Mouse (Mus musculus) liver, embryonic 15.5 days (tissue): ENCODE results near the gene Castor2. TPM values are rescaled to one million over a fixed set of nuclear protein-coding genes. Genes with fewer than 3 reads are reported as not detected.

Experiments used
- ATAC-seq: fragments of 200-750 bp; cut with Nextera tagmentation; 2 replicates; pipeline ENCODE4 v1.8.0; 2017; ENCODE audit warnings: moderate number of reproducible peaks, mild to moderate bottlenecking, moderate library complexity; ENCODE audit not compliant: insufficient read depth
- H3K27ac ChIP-seq: fragments of 300-500 bp; sonication (generic); replicated peaks from 2 replicates; pipeline ENCODE4 v1.5.1; 2015; ENCODE audit warnings: mild to moderate bottlenecking, inconsistent platforms
- H3K27me3 ChIP-seq: fragments of 300-500 bp; sonication (generic); 2 replicates; pipeline ENCODE4 v1.6.1; 2015; ENCODE audit warnings: mild to moderate bottlenecking, inconsistent platforms
- H3K36me3 ChIP-seq: fragments of 300-500 bp; sonication (generic); replicated peaks from 2 replicates; pipeline ENCODE4 v1.6.1; 2015; ENCODE audit warnings: moderate library complexity, mild to moderate bottlenecking, inconsistent platforms
- H3K4me1 ChIP-seq: fragments of 300-500 bp; sonication (generic); replicated peaks from 2 replicates; pipeline ENCODE4 v1.6.1; 2015; ENCODE audit warnings: inconsistent platforms
- H3K4me2 ChIP-seq: fragments of 300-500 bp; sonication (generic); 2 replicates; pipeline ENCODE4 v1.6.1; 2015; ENCODE audit warnings: moderate library complexity, mild to moderate bottlenecking, inconsistent platforms
- H3K4me3 ChIP-seq: fragments of 300-500 bp; sonication (generic); replicated peaks from 2 replicates; pipeline ENCODE4 v1.5.1; 2015; ENCODE audit warnings: mild to moderate bottlenecking, inconsistent platforms
- H3K9ac ChIP-seq: fragments of 300-500 bp; sonication (generic); 2 replicates; pipeline ENCODE4 v1.6.1; 2015; ENCODE audit warnings: moderate library complexity, mild to moderate bottlenecking, inconsistent platforms
- H3K9me3 ChIP-seq: fragments of 300-500 bp; sonication (generic); replicated peaks from 2 replicates; pipeline ENCODE4 v1.6.1; 2016; ENCODE audit warnings: inconsistent platforms
- WGBS: fragments of 180-500 bp; shearing (Covaris S2); methylation state at CpG from one replicate; pipeline ENCODE4 v1.1.7; 2015; ENCODE audit warnings: mixed read lengths; ENCODE audit not compliant: insufficient replicate concordance; 5-methylcytosine and 5-hydroxymethylcytosine counted together
- polyA plus RNA-seq: library from polyadenylated mRNA; unstranded; fragments of >200 nt; fragmentation: Nextera tagmentation; extraction: Ambion mirVana; gene quantifications from 2 replicates; pipeline ENCODE4 v1.2.1, GENCODE M21; 2015

Castor2 gene
- polyA plus RNA-seq, 1 experiment from 2014 or later: 0.45 TPM

- Histone ChIP-seq H3K4me1 (no peaks in the 10 kb centered on the region), H3K9ac (no peak overlapping the region), H3K4me2 (no peak overlapping the region), H3K9me3 (no peaks in the 10 kb centered on the region), H3K27ac (no peak overlapping the region), H3K36me3 (no peaks in the 10 kb centered on the region; the same call in 1 of the 2 replicates), H3K27me3 (no peaks in the 10 kb centered on the region), H3K4me3 (no peak overlapping the region)
- 41% methylated on average over 8 of the region's 8 CpGs for WGBS
- ATAC-seq: no peak
Measured at GRCm38 (mm10) chr5:134105829-134106228, 6.3 kb downstream of the Castor2 start.

- Histone ChIP-seq H3K4me3 (no peak overlapping the region), H3K27me3 (no peaks in the 10 kb centered on the region), H3K4me2 (no peak overlapping the region), H3K27ac (no peak overlapping the region), H3K9me3 (no peaks in the 10 kb centered on the region), H3K9ac (no peak overlapping the region), H3K4me1 (no peaks in the 10 kb centered on the region), H3K36me3 (no peaks in the 10 kb centered on the region)
- 55% methylated on average over 5 of the region's 5 CpGs for WGBS
- ATAC-seq: no peak
Measured at GRCm38 (mm10) chr5:134114981-134115380, 15.5 kb downstream of the Castor2 start.

- H3K27me3 ChIP-seq: no peaks in the 10 kb centered on the region
- no peak for ATAC-seq
Measured at GRCm38 (mm10) chr5:134115639-134116259, 16.2 kb downstream of the Castor2 start.

GRCm38 (mm10) chr5:134118798-134119407 lies 19.4 kb downstream of the Castor2 start:
- H3K4me2 ChIP-seq: no peak overlapping the region
- no peak overlapping the region for H3K9ac ChIP-seq
- H3K4me1 ChIP-seq: no peaks in the 10 kb centered on the region
- H3K27ac ChIP-seq: no peak overlapping the region
- no peak for ATAC-seq
- no peaks in the 10 kb centered on the region for H3K9me3 ChIP-seq
- no peak overlapping the region for H3K4me3 ChIP-seq
- H3K27me3 ChIP-seq: no peaks in the 10 kb centered on the region
- 72% methylated on average over 15 of the region's 15 CpGs for WGBS
- H3K36me3 ChIP-seq: no peaks in the 10 kb centered on the region

More at GRCm38 (mm10) chr5:134115639-134116259, 16.2 kb downstream of the Castor2 start:
- H3K36me3 ChIP-seq: no peaks in the 10 kb centered on the region
- no peak overlapping the region for H3K4me2 ChIP-seq
- H3K4me1 ChIP-seq: no peaks in the 10 kb centered on the region
- H3K27ac ChIP-seq: no peak overlapping the region
- H3K9ac ChIP-seq: no peak overlapping the region
- no peaks in the 10 kb centered on the region for H3K9me3 ChIP-seq
- WGBS: 72% methylated on average over 7 of the region's 7 CpGs
- H3K4me3 ChIP-seq: no peak overlapping the region

- H3K36me3 ChIP-seq: no peaks in the 10 kb centered on the region
- H3K9me3 ChIP-seq: no peaks in the 10 kb centered on the region
- no peak overlapping the region for H3K27ac ChIP-seq
- no peak overlapping the region for H3K4me2 ChIP-seq
- no peak for ATAC-seq
- no peaks in the 10 kb centered on the region for H3K4me1 ChIP-seq
- WGBS: 55% methylated on average over 10 of the region's 10 CpGs
- H3K27me3 ChIP-seq: no peaks in the 10 kb centered on the region
- H3K9ac ChIP-seq: no peak overlapping the region
- no peak overlapping the region for H3K4me3 ChIP-seq
Measured at GRCm38 (mm10) chr5:134119481-134120120, 20.1 kb downstream of the Castor2 start.

- H3K36me3 ChIP-seq: no peaks in the 10 kb centered on the region
- H3K4me1 ChIP-seq: no peaks in the 10 kb centered on the region
- no peaks in the 10 kb centered on the region for H3K27me3 ChIP-seq
- no peak for ATAC-seq
- no peak overlapping the region for H3K9ac ChIP-seq
- 75% methylated on average over 3 of the region's 3 CpGs for WGBS
- no peak overlapping the region for H3K4me3 ChIP-seq
- no peak overlapping the region for H3K4me2 ChIP-seq
- H3K9me3 ChIP-seq: no peaks in the 10 kb centered on the region
- H3K27ac ChIP-seq: no peak overlapping the region
Measured at GRCm38 (mm10) chr5:134120135-134120534, 20.6 kb downstream of the Castor2 start.

- no peaks in the 10 kb centered on the region for H3K9me3 ChIP-seq
- no peaks in the 10 kb centered on the region for H3K27me3 ChIP-seq
- H3K36me3 ChIP-seq: no peaks in the 10 kb centered on the region
- no peak overlapping the region for H3K27ac ChIP-seq
- no peak overlapping the region for H3K4me3 ChIP-seq
- H3K9ac ChIP-seq: no peak overlapping the region
- WGBS: 58% methylated on average over 9 of the region's 9 CpGs
- no peaks in the 10 kb centered on the region for H3K4me1 ChIP-seq
- ATAC-seq: no peak
- no peak overlapping the region for H3K4me2 ChIP-seq
Measured at GRCm38 (mm10) chr5:134121138-134121892, 21.8 kb downstream of the Castor2 start.

- no peak for ATAC-seq
- 47% methylated on average over 4 of the region's 4 CpGs for WGBS
- no peak overlapping the region for H3K4me3 ChIP-seq
- no peak overlapping the region for H3K4me2 ChIP-seq
- H3K9me3 ChIP-seq: no peaks in the 10 kb centered on the region
- no peaks in the 10 kb centered on the region for H3K4me1 ChIP-seq
- no peak overlapping the region for H3K27ac ChIP-seq
- no peaks in the 10 kb centered on the region for H3K36me3 ChIP-seq
- no peak overlapping the region for H3K9ac ChIP-seq
- no peaks in the 10 kb centered on the region for H3K27me3 ChIP-seq
Measured at GRCm38 (mm10) chr5:134121893-134122259, 22.4 kb downstream of the Castor2 start.

GRCm38 (mm10) chr5:134123846-134124245 lies 24.3 kb downstream of the Castor2 start:
- no peak overlapping the region for H3K27ac ChIP-seq
- ATAC-seq: no peak
- no peak overlapping the region for H3K4me3 ChIP-seq
- 64% methylated on average over 6 of the region's 6 CpGs for WGBS
- no peaks in the 10 kb centered on the region for H3K27me3 ChIP-seq
- no peak overlapping the region for H3K9ac ChIP-seq
- H3K4me2 ChIP-seq: no peak overlapping the region
- no peaks in the 10 kb centered on the region for H3K9me3 ChIP-seq
- H3K36me3 ChIP-seq: no peaks in the 10 kb centered on the region
- no peaks in the 10 kb centered on the region for H3K4me1 ChIP-seq

GRCm38 (mm10) chr5:134126232-134126631 lies 26.7 kb downstream of the Castor2 start:
- Histone ChIP-seq H3K4me1 (no peaks in the 10 kb centered on the region), H3K27me3 (no peaks in the 10 kb centered on the region), H3K36me3 (no peaks in the 10 kb centered on the region), H3K27ac (no peak overlapping the region), H3K4me2 (no peak overlapping the region), H3K9me3 (no peaks in the 10 kb centered on the region), H3K4me3 (no peak overlapping the region), H3K9ac (no peak overlapping the region)
- ATAC-seq: no peak
- WGBS: 66% methylated on average over 2 of the region's 2 CpGs

GRCm38 (mm10) chr5:134131586-134131985 lies 32.1 kb downstream of the Castor2 start:
- no peak for ATAC-seq
- Histone ChIP-seq H3K27me3 (no peaks in the 10 kb centered on the region), H3K4me2 (no peak overlapping the region), H3K4me3 (no peak overlapping the region), H3K27ac (no peak overlapping the region), H3K9me3 (no peaks in the 10 kb centered on the region), H3K9ac (no peak overlapping the region), H3K36me3 (no peaks in the 10 kb centered on the region), H3K4me1 (no peaks in the 10 kb centered on the region)
- 49% methylated on average over 4 of the region's 4 CpGs for WGBS
